Mouse (Mus musculus): ENCODE data around the gene Olfr516. TPM values are rescaled to one million over a fixed set of nuclear protein-coding genes. Genes with fewer than 3 reads are reported as not detected.
"Not testable (repeated sequence)": the region's sequence is repeated elsewhere in the genome, so short reads cannot be mapped to it uniquely, and the experiment has no call there.

The Olfr516 gene
- polyA plus RNA-seq (2015; fragmentation: Nextera tagmentation; extraction: Ambion mirVana), result not detected in 2 replicates

DNA sequence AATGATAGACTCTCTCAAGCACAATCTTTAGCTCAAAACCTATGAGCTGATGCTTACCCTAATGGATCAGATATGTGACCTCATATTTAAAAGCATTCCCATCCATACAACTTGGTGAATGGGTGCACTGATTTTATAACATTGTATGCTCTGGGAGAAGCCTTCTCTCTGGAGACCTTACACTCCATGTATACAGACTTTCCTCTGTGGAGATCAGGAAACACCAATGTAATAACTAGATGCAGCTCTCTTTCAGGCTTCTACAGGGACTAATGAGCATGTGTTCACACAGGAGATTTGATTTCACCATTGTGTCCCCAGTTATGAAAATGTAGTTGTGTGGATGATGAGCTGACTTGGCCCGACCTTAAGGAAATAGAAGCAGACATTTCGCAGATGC, at the start of gene Olfr516:
Gene Olfr516 (minus strand): TSS at position 101 of the 400 bp plus-strand sequence.
- ATAC-seq (ENCODE audit: low read depth), result no peak
- no peaks in the 10 kb centered on the region for H3K9me3 ChIP-seq (ENCODE audit: control insufficient read depth, low read length)
- H3K4me2 ChIP-seq (ENCODE audit: low read depth, low read length), result no peak within 1 kb of the TSS
- H3K27ac ChIP-seq (ENCODE audit: low read length), result no peak within 1 kb of the TSS
- no peak within 1 kb of the TSS for H3K4me3 ChIP-seq (ENCODE audit: low read length)
- no peaks in the 10 kb centered on the region for H3K27me3 ChIP-seq (ENCODE audit: control insufficient read depth, insufficient read depth, low read depth, low read length)
- no peak within 1 kb of the TSS for H3K9ac ChIP-seq (ENCODE audit: low read length)
- WGBS, result 83% methylated on average over 2 of the region's 2 CpGs
- H3K4me1 ChIP-seq (replicated peaks; ENCODE audit: control insufficient read depth, insufficient read depth, low read length), result no peaks in the 10 kb centered on the region
- H3K36me3 ChIP-seq (ENCODE audit: control insufficient read depth, insufficient read depth, low read length), result no peaks in the 10 kb centered on the region

DNA sequence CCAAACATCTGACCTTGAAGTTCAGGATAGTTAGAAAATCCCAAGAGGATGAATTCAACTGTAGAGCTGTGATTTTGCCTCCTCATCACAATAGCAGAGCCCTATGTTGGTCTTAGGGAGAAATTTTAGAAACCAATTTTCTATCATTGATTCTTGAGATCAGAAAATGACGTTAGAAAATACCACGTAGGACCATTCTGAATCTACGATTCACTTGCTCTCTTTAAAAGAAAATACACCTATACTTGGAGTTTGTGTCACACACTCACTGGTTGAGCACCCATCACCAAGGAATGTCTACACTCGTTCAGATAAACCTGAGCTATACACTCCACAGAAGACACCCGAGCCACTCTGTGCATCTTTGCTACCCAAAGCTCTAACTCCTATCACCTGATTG, 44.0 kb upstream of the Olfr516 start, which contains the start of gene Olfr519:
Gene Olfr519 (minus strand): TSS at position 101 of the 400 bp plus-strand sequence.
- no peaks in the 10 kb centered on the region for H3K27me3 ChIP-seq (ENCODE audit: control insufficient read depth, insufficient read depth, low read depth, low read length)
- H3K27ac ChIP-seq (ENCODE audit: low read length), result no peak within 1 kb of the TSS
- H3K4me1 ChIP-seq (replicated peaks; ENCODE audit: control insufficient read depth, insufficient read depth, low read length), result no peaks in the 10 kb centered on the region
- no peak within 1 kb of the TSS for H3K4me3 ChIP-seq (ENCODE audit: low read length)
- H3K4me2 ChIP-seq (ENCODE audit: low read depth, low read length), result no peak within 1 kb of the TSS
- H3K9me3 ChIP-seq (ENCODE audit: control insufficient read depth, low read length), result no peaks in the 10 kb centered on the region
- no peaks in the 10 kb centered on the region for H3K36me3 ChIP-seq (ENCODE audit: control insufficient read depth, insufficient read depth, low read length)
- ATAC-seq (ENCODE audit: low read depth), result no peak
- H3K9ac ChIP-seq (ENCODE audit: low read length), result no peak within 1 kb of the TSS
- WGBS, result 80% methylated on average over 5 of the region's 5 CpGs

DNA sequence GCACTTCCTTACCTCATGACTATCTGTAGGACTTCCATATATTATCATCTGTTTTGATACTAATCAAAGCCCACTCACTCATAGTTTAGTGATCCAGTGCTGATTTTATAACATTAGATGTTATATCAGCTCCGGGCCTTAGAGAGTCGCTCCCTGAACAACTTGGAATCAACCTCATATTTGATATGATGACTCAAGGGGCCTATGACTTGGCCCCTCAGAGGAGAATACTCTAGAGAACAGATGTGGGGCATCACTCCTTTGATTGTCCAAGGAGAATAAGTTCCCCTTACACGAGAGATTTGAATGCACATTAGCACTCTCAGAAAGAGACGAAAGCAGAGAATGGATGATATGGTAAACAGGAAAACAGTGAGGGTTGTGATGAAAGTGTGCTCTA, 34.6 kb upstream of the Olfr516 start, which contains the start of gene Olfr518:
Gene Olfr518 (minus strand): TSS at position 101 of the 400 bp plus-strand sequence.
- 66% methylated on average over 4 of the region's 4 CpGs for WGBS
- H3K4me3 ChIP-seq (ENCODE audit: low read length), result no peak within 1 kb of the TSS
- H3K9me3 ChIP-seq (ENCODE audit: control insufficient read depth, low read length), result no peaks in the 10 kb centered on the region
- no peaks in the 10 kb centered on the region for H3K36me3 ChIP-seq (ENCODE audit: control insufficient read depth, insufficient read depth, low read length)
- no peak within 1 kb of the TSS for H3K4me2 ChIP-seq (ENCODE audit: low read depth, low read length)
- H3K9ac ChIP-seq (ENCODE audit: low read length), result no peak within 1 kb of the TSS
- H3K4me1 ChIP-seq (replicated peaks; ENCODE audit: control insufficient read depth, insufficient read depth, low read length), result no peaks in the 10 kb centered on the region
- no peak within 1 kb of the TSS for H3K27ac ChIP-seq (ENCODE audit: low read length)
- ATAC-seq (ENCODE audit: low read depth), result no peak
- no peaks in the 10 kb centered on the region for H3K27me3 ChIP-seq (ENCODE audit: control insufficient read depth, insufficient read depth, low read depth, low read length)

DNA sequence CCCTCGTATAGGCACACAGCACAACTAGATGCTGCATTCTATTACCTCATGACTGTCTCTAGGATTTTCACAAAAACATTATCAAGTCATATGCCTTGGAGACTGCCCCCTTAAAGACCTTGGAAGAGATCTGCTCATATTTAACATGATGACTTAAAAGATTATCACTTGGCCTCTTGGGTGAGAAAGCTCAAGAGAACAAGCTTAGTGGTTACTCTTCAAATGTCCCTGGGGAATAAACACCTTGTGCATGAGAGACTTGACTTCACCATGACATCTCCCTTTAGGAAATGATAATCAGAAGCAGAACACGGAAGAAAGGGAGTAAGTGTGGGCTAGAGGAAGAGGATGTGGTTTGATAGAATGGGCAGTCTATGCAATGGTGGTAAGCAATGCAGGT, 21.9 kb upstream of the Olfr516 start, which contains the start of gene Olfr517:
Gene Olfr517 (minus strand): TSS at position 101 of the 400 bp plus-strand sequence.
- Histone ChIP-seq H3K9ac (ENCODE audit: low read length) (no peak within 1 kb of the TSS), H3K4me1 (replicated peaks; ENCODE audit: control insufficient read depth, insufficient read depth, low read length) (no peaks in the 10 kb centered on the region), H3K9me3 (ENCODE audit: control insufficient read depth, low read length) (no peaks in the 10 kb centered on the region), H3K4me2 (ENCODE audit: low read depth, low read length) (no peak within 1 kb of the TSS), H3K27ac (ENCODE audit: low read length) (no peak within 1 kb of the TSS), H3K27me3 (ENCODE audit: control insufficient read depth, insufficient read depth, low read depth, low read length) (no peaks in the 10 kb centered on the region), H3K4me3 (ENCODE audit: low read length) (no peak within 1 kb of the TSS), H3K36me3 (ENCODE audit: control insufficient read depth, insufficient read depth, low read length) (no peaks in the 10 kb centered on the region)
- no peak for ATAC-seq (ENCODE audit: low read depth)
- 61% methylated on average over 2 of the region's 2 CpGs for WGBS

DNA sequence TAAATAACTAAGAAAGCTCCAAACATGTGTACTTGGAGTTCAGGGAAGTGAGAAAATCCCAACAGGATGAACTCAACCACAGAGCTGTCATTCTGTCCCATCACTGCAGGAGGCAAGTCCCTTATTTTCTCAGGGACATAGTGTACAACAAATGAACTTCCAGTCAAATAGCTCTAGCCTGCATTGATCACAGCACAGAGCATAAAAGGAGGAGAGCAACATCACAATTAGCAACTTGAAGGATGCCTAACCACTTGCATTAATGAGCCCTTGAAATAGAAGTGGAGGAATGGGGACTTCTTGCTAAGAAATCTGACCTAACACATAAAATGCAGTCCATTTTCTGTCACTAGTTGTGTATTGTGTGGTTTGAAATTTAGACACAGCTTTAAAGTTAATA, 24.4 kb downstream of the Olfr516 start, which contains the start of gene Olfr514:
Gene Olfr514 (minus strand): TSS at position 101 of the 400 bp plus-strand sequence.
- H3K9ac ChIP-seq (ENCODE audit: low read length), result no peak within 1 kb of the TSS
- no peaks in the 10 kb centered on the region for H3K36me3 ChIP-seq (ENCODE audit: control insufficient read depth, insufficient read depth, low read length)
- no peak within 1 kb of the TSS for H3K4me2 ChIP-seq (ENCODE audit: low read depth, low read length)
- no peaks in the 10 kb centered on the region for H3K27me3 ChIP-seq (ENCODE audit: control insufficient read depth, insufficient read depth, low read depth, low read length)
- H3K27ac ChIP-seq (ENCODE audit: low read length), result no peak within 1 kb of the TSS
- no peak within 1 kb of the TSS for H3K4me3 ChIP-seq (ENCODE audit: low read length)
- ATAC-seq (ENCODE audit: low read depth), result no peak
- H3K4me1 ChIP-seq (replicated peaks; ENCODE audit: control insufficient read depth, insufficient read depth, low read length), result no peaks in the 10 kb centered on the region
- H3K9me3 ChIP-seq (ENCODE audit: control insufficient read depth, low read length), result no peaks in the 10 kb centered on the region

DNA sequence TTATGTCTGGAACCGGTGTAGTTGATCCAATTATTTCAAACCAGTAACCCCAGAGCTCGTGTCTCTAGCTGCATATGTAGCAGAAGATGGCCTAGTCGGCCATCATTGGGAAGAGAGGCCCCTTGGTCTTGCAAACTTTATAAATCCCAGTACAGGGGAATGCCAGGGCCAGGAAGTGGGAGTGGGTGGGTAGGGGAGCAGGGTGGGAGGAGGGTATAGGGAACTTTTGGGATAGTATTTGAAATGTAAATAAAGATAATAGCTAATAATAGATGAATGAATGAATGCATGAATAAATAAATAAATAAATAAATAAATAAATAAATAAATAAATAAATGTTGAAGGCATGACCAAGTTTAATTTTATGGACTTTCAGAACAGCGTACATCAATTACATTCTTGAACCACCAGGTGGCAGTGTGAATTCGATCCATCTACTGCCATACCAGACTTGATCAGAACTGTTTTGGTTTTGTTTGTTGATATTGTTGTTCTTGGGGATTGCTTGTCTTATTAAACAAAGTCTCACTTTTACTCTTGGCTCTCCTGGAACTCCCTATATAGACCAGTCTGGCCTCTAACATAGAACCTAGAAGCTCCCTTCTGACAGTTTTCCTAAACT, 35.6 kb downstream of the Olfr516 start:
- not testable (repeated sequence) for H3K36me3 ChIP-seq (ENCODE audit: control insufficient read depth, insufficient read depth, low read length); H3K27me3 ChIP-seq (ENCODE audit: control insufficient read depth, insufficient read depth, low read depth, low read length); H3K4me2 ChIP-seq (ENCODE audit: low read depth, low read length); H3K9ac ChIP-seq (ENCODE audit: low read length); H3K27ac ChIP-seq (ENCODE audit: low read length); H3K4me1 ChIP-seq (replicated peaks; ENCODE audit: control insufficient read depth, insufficient read depth, low read length); H3K9me3 ChIP-seq (ENCODE audit: control insufficient read depth, low read length); ATAC-seq (ENCODE audit: low read depth); H3K4me3 ChIP-seq (ENCODE audit: low read length)
- 44% methylated on average over 5 of the region's 5 CpGs for WGBS

DNA sequence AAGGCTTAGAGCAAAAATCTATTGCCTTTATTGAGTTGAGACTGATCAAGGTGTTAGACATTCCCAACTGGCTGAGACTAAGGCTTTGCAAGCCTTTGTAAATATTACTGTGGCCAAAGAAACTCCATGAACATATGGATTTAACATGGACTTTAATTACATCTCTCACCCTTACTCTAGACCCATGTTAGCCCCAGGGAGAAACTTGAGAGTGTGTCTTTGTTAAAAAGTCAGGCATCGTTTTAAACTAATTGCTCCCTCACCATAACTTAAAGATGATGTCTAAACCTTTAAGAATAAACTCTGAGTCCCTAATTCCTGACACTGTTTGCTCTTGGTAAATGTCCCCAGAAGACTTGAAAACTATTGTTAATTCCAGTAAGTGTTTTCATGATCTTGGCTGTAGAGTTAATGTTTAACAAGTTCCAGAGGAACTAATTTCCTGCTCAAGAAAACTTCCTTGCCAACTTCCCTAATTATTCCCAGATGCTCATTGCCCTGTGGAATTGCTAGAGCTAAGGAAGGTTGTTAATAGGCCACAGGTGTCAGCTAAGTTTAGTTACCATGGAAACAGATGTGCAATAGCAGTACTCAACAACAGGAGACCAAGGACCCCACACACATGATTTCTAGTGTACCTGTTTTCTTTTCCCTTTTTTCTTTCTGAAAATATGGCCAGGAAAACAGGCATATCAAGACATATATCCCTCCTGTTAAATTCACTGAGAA, 53.0 kb downstream of the Olfr516 start:
- no peaks in the 10 kb centered on the region for H3K27me3 ChIP-seq (ENCODE audit: control insufficient read depth, insufficient read depth, low read depth, low read length)
- no peak overlapping the region for H3K27ac ChIP-seq (ENCODE audit: low read length)
- H3K4me2 ChIP-seq (ENCODE audit: low read depth, low read length), result no peak overlapping the region
- no peak for ATAC-seq (ENCODE audit: low read depth)
- no peak overlapping the region for H3K4me3 ChIP-seq (ENCODE audit: low read length)
- 32% methylated on average over 1 of the region's 1 CpGs for WGBS
- no peaks in the 10 kb centered on the region for H3K4me1 ChIP-seq (replicated peaks; ENCODE audit: control insufficient read depth, insufficient read depth, low read length)
- no peaks in the 10 kb centered on the region for H3K36me3 ChIP-seq (ENCODE audit: control insufficient read depth, insufficient read depth, low read length)
- H3K9ac ChIP-seq (ENCODE audit: low read length), result no peak overlapping the region
- no peaks in the 10 kb centered on the region for H3K9me3 ChIP-seq (ENCODE audit: control insufficient read depth, low read length)

Other genes starting within 250 kb of the Olfr516 start
- not detected in 2 replicates for gene Olfr506, start 239.7 kb downstream of the Olfr516 start, polyA plus RNA-seq (2015; fragmentation: Nextera tagmentation; extraction: Ambion mirVana)
- not detected in 2 replicates for gene Olfr507, start 228.7 kb downstream of the Olfr516 start, polyA plus RNA-seq (2015; fragmentation: Nextera tagmentation; extraction: Ambion mirVana)
- gene Olfr508, start 220.5 kb downstream of the Olfr516 start, polyA plus RNA-seq (2015; fragmentation: Nextera tagmentation; extraction: Ambion mirVana), result not detected in 2 replicates
- 0.04 TPM in 1 of 2 replicates, not detected in the other for gene Olfr509, start 198.6 kb downstream of the Olfr516 start, polyA plus RNA-seq (2015; fragmentation: Nextera tagmentation; extraction: Ambion mirVana)
- not detected in 2 replicates for gene Olfr510, start 184.1 kb downstream of the Olfr516 start, polyA plus RNA-seq (2015; fragmentation: Nextera tagmentation; extraction: Ambion mirVana)
- not detected in 2 replicates for gene Olfr512, start 137.2 kb downstream of the Olfr516 start, polyA plus RNA-seq (2015; fragmentation: Nextera tagmentation; extraction: Ambion mirVana)
- gene Olfr513, start 99.6 kb downstream of the Olfr516 start, polyA plus RNA-seq (2015; fragmentation: Nextera tagmentation; extraction: Ambion mirVana), result not detected in 2 replicates
- not detected in 2 replicates for gene Olfr514, start 24.5 kb downstream of the Olfr516 start, polyA plus RNA-seq (2015; fragmentation: Nextera tagmentation; extraction: Ambion mirVana)
- not detected in 2 replicates for gene Olfr517, start 21.9 kb upstream of the Olfr516 start, polyA plus RNA-seq (2015; fragmentation: Nextera tagmentation; extraction: Ambion mirVana)
- not detected in 2 replicates for gene Olfr518, start 34.5 kb upstream of the Olfr516 start, polyA plus RNA-seq (2015; fragmentation: Nextera tagmentation; extraction: Ambion mirVana)
- not detected in 2 replicates for gene Olfr519, start 43.9 kb upstream of the Olfr516 start, polyA plus RNA-seq (2015; fragmentation: Nextera tagmentation; extraction: Ambion mirVana)
- gene Nlrp10, start 79.6 kb upstream of the Olfr516 start, polyA plus RNA-seq (2015; fragmentation: Nextera tagmentation; extraction: Ambion mirVana), result 1.0 and 1.1 TPM in 2 replicates
- gene Eif3f, start 83.9 kb upstream of the Olfr516 start, polyA plus RNA-seq (2015; fragmentation: Nextera tagmentation; extraction: Ambion mirVana), result 79.4 and 80.3 TPM in 2 replicates
- 1.3 and 1.7 TPM in 2 replicates for gene Tub, start 99.8 kb upstream of the Olfr516 start, polyA plus RNA-seq (2015; fragmentation: Nextera tagmentation; extraction: Ambion mirVana)
- gene Ric3, start 232.8 kb upstream of the Olfr516 start, polyA plus RNA-seq (2015; fragmentation: Nextera tagmentation; extraction: Ambion mirVana), result 1.5 and 1.8 TPM in 2 replicates

All from lung, embryonic 16.5 days (tissue).